Mouse (Mus musculus) liver, embryonic 14.5 days (tissue): Measurements from ENCODE around the gene Lrrc45. TPM values are rescaled to one million over a fixed set of nuclear protein-coding genes. Genes with fewer than 3 reads are reported as not detected.

ENCODE experiments used
- ATAC-seq: fragments of 200-750 bp; cut with Nextera tagmentation; 2 replicates; pipeline ENCODE4 v1.8.0; 2017; ENCODE audit warnings: moderate number of reproducible peaks, mild to moderate bottlenecking, moderate library complexity; ENCODE audit not compliant: insufficient read depth
- DNase-seq, 3 experiments: peaks; one replicate each; pipeline ENCODE4 v3.0.0-alpha.2; 2012 to 2013; ENCODE audit warnings: low read depth in 3 of 3, low spot score in 3 of 3
- H3K27ac ChIP-seq: fragments of 300-500 bp; sonication (generic); 2 replicates; pipeline ENCODE4 v1.5.1; 2014; ENCODE audit warnings: moderate library complexity, mild to moderate bottlenecking, control low read depth, inconsistent platforms
- H3K27me3 ChIP-seq: fragments of 300-500 bp; sonication (generic); 2 replicates; pipeline ENCODE4 v1.6.1; 2014; ENCODE audit warnings: mild to moderate bottlenecking, low read length, moderate library complexity; ENCODE audit not compliant: control insufficient read depth, insufficient read depth
- H3K36me3 ChIP-seq: fragments of 300-500 bp; sonication (generic); replicated peaks from 2 replicates; pipeline ENCODE4 v1.6.1; 2014; ENCODE audit warnings: low read depth; ENCODE audit not compliant: control insufficient read depth, insufficient read depth
- H3K4me1 ChIP-seq, 2 experiments: fragments of 200-500 bp in 1 of 2; fragments of 300-500 bp in 1 of 2; sonication (generic) in 1 of 2; replicated peaks; 2 replicates each; pipeline ENCODE4 v1.6.1; 2012 to 2014; ENCODE audit warnings: antibody characterized with exemption in 1 of 2, inconsistent platforms in 1 of 2, low read length in 1 of 2; ENCODE audit not compliant: control insufficient read depth in 2 of 2, insufficient read depth in 2 of 2
- H3K4me2 ChIP-seq: fragments of 300-500 bp; sonication (generic); 2 replicates; pipeline ENCODE4 v1.6.1; 2014; ENCODE audit warnings: low read depth, mild to moderate bottlenecking, control low read depth, moderate library complexity
- H3K4me3 ChIP-seq, 2 experiments: fragments of 200-500 bp in 1 of 2; fragments of 300-500 bp in 1 of 2; sonication (generic) in 1 of 2; 2 replicates each; pipeline ENCODE4 v1.5.1; 2012 to 2014; ENCODE audit warnings: low read depth in 2 of 2, low read length in 2 of 2, mild to moderate bottlenecking in 2 of 2, control low read depth in 1 of 2, inconsistent platforms in 1 of 2, moderate library complexity in 1 of 2; ENCODE audit not compliant: insufficient read depth in 1 of 2
- H3K9ac ChIP-seq: fragments of 300-500 bp; sonication (generic); replicated peaks from 2 replicates; pipeline ENCODE4 v1.6.1; 2014; ENCODE audit warnings: mild to moderate bottlenecking, control low read depth, moderate library complexity
- H3K9me3 ChIP-seq: fragments of 300-500 bp; sonication (generic); 2 replicates; pipeline ENCODE4 v1.6.1; 2016; ENCODE audit warnings: low read length, mixed read lengths; ENCODE audit not compliant: control insufficient read depth
- CTCF ChIP-seq: IDR thresholded peaks from 2 replicates; pipeline ENCODE4 v1.5.1; 2016; ENCODE audit warnings: antibody characterized with exemption, low read depth, control low read depth
- EP300 ChIP-seq: IDR thresholded peaks from 2 replicates; pipeline ENCODE4 v1.6.1; 2016; ENCODE audit warnings: antibody characterized with exemption, low read depth
- WGBS: fragments of 180-500 bp; shearing (Covaris S2); extraction: QIAGEN DNeasy Blood & Tissue Kit; methylation state at CpG from one replicate; pipeline ENCODE4 v1.1.7; 2014; ENCODE audit not compliant: insufficient replicate concordance; 5-methylcytosine and 5-hydroxymethylcytosine counted together
- polyA plus RNA-seq, 2 experiments: library from polyadenylated mRNA; depleted of rRNA in 1 of 2; stranded (reverse) in 1 of 2; unstranded in 1 of 2; fragments of >200 nt; fragmentation: Nextera tagmentation in 1 of 2; extraction: Ambion mirVana in 1 of 2; gene quantifications; 2 replicates each; pipeline versions ENCODE4 v1.2.1 to v1.2.3; 2012 to 2014

Gene Lrrc45
- polyA plus RNA-seq, 2 experiments, result 6.2 to 9.3 TPM

DNA sequence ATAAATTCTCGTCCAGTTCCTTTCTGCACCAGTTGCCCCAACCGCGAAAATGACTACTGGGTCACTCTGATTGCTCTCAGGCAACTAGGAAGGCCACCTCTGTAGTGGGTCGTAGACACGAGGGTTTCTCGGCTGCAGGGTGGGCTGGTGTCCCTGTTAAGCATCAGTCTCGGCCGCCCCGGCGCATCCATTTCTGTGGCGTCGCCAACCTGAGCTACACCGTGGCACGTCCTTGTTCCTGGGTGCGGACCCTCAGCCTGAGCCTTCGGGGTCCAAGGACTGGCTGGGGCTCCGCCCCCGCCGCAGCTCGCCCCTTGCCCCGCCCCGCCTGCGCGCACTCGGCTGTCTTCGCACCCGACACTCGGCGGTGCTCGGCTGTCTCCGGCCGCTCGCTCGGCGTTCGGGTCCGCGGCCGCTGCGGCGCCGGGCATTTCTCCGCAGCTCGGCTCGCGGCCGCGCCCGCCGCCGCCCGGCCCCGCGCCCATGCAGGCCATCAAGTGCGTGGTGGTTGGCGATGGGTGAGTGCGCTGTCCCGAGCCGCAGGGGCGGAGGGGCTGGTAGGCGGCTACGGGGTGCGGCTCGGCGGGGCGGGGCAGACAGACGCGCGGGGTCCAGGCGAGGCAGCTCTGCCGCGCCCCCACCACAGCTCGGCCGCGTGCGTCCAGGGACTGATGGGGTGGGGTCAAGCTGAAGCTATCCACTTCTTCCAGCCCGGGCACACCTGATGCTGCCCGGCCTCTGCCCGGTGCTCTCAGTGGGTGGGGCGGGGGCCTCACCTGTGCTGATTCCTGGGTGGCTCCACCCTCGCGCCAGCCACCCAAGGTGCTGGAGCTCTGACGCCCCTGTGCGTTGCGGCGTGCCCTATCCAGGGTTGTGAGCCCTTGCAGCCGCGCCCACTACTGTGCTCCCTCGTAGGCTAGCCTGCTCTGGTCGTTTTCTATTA is 7.7 kb downstream of the Lrrc45 start, which contains the start of gene Rac3:
Gene Rac3, plus strand, starts transcription at position 347 of the 943 bp plus-strand sequence.
- ATAC-seq (peak; percentile 23; the same call in 1 of the 2 replicates), DNase-seq (no peak)
- peak within 1 kb of the TSS; percentile 66 for H3K4me2 ChIP-seq
- no peak within 1 kb of the TSS for H3K27ac ChIP-seq
- TF ChIP-seq CTCF (no peak), EP300 (no peak)
- H3K9ac ChIP-seq, result no peak within 1 kb of the TSS
- H3K36me3 ChIP-seq, result no peaks in the 10 kb centered on the region; the same call in 1 of the 2 replicates
- peak within 1 kb of the TSS; percentile 29 to 50 for H3K4me3 ChIP-seq
- 2% methylated on average over 88 of the region's 90 CpGs for WGBS
- peaks cover 24% of the 10 kb centered on the region for H3K27me3 ChIP-seq
- peaks cover 0 to 4% of the 10 kb centered on the region in 2 experiments; a peak in 1 of 4 replicates for H3K4me1 ChIP-seq
- H3K9me3 ChIP-seq, result no peaks in the 10 kb centered on the region

DNA sequence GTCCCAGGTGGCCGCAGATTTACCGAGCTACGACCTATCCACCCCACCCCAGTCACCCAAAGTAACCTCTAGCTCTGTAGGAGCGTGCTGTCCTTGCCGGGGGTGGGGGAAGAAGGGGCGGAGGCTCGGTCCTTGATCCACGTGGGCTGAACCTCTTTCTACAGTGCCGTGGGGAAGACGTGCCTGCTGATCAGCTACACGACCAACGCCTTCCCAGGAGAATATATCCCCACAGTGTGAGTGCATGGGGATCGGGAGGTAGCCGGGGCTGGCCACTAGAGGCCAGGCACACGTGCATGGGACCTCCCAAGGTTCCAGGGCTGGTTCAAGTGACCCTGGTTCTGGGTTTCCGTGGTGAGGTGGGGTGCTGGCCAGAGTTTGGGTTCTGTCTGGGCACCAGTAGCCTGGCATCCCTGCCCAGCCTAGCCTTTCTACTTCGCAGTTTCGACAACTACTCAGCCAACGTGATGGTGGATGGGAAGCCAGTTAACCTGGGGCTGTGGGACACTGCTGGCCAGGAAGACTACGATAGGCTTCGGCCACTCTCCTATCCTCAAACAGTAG is 8.4 kb downstream of the Lrrc45 start:
- 20% methylated on average over 21 of the region's 21 CpGs for WGBS
- no peak for ATAC-seq
- Histone ChIP-seq H3K4me3 (peak overlapping the region; percentile 29 to 50), H3K4me2 (peak overlapping the region; percentile 66), H3K27me3 (peaks cover 24% of the 10 kb centered on the region), H3K9ac (no peak overlapping the region), H3K4me1 (peaks cover 0 to 4% of the 10 kb centered on the region in 2 experiments; a peak in 1 of 4 replicates), H3K9me3 (no peaks in the 10 kb centered on the region), H3K36me3 (no peaks in the 10 kb centered on the region; the same call in 1 of the 2 replicates), H3K27ac (no peak overlapping the region)
- DNase-seq, result no peak
- no peak for TF ChIP-seq CTCF
- no peak for TF ChIP-seq EP300

DNA sequence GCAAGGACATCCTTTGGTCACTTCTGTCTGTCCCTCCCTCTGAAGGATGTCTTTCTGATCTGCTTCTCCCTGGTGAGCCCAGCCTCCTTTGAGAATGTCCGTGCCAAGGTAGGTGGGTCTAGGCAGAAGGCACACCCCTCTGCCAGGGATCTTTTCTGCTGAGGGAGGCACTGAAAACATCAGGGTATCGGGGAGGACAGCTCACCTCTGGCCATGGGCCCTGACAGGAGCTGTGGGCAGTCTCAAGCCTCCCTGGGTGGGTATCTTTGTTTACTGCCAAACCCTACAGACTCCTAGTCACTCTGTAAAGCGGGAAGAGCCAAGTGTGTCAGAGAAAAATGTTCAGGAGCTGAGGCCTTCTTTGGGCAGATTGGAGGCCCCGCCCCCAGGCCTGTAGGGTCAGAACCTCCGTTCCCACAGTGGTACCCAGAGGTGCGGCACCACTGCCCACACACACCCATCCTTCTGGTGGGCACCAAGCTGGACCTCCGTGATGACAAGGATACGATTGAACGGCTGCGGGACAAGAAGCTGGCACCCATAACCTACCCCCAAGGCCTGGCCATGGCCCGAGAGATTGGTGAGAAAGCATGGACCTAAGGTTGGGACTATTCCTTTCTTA is 9.1 kb downstream of the Lrrc45 start:
- WGBS, result 73% methylated on average over 11 of the region's 11 CpGs
- H3K27ac ChIP-seq, result no peak overlapping the region
- peaks cover 24% of the 10 kb centered on the region for H3K27me3 ChIP-seq
- no peak for ATAC-seq
- no peaks in the 10 kb centered on the region for H3K9me3 ChIP-seq
- peaks cover 0 to 4% of the 10 kb centered on the region in 2 experiments; a peak in 1 of 4 replicates for H3K4me1 ChIP-seq
- no peak overlapping the region for H3K4me3 ChIP-seq
- H3K9ac ChIP-seq, result no peak overlapping the region
- no peak for TF ChIP-seq EP300
- no peak for TF ChIP-seq CTCF
- no peak overlapping the region for H3K4me2 ChIP-seq
- DNase-seq, result no peak
- no peaks in the 10 kb centered on the region; the same call in 1 of the 2 replicates for H3K36me3 ChIP-seq

DNA sequence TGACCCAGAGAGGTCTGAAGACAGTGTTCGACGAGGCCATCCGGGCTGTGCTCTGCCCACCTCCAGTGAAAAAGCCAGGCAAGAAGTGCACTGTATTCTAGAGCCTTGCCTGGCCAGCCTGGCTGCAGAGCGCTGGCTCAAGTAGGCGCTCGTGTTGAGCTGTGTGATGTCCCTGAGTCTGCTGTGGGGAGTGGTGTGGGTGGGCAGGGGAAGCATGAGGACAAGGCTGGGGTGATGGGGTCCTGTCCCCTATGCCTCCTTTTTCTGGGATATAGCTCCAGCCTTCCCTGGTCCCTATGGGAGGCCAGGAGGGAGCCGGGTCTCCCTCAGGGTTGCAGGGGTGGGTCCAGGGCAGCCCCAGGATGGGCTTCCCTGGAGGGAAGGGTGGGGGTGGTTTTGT is 9.8 kb downstream of the Lrrc45 start:
- TF ChIP-seq CTCF, result no peak
- no peak for TF ChIP-seq EP300
- Histone ChIP-seq H3K4me3 (no peak overlapping the region), H3K27me3 (peaks cover 24% of the 10 kb centered on the region), H3K9ac (no peak overlapping the region), H3K36me3 (no peaks in the 10 kb centered on the region; the same call in 1 of the 2 replicates), H3K4me1 (peaks cover 0 to 4% of the 10 kb centered on the region in 2 experiments; a peak in 1 of 4 replicates), H3K4me2 (no peak overlapping the region), H3K9me3 (no peaks in the 10 kb centered on the region), H3K27ac (no peak overlapping the region)
- 75% methylated on average over 7 of the region's 7 CpGs for WGBS
- DNase-seq, result no peak
- ATAC-seq, result no peak
